Mouse (Mus musculus): Measurements from ENCODE around the gene Pgghg.

GRCm38 (mm10) chr7:140944236-140944635 is 3.0 kb downstream of the Pgghg start:
- no peak for TF ChIP-seq POLR2A (IDR thresholded peaks at IDR 0.05; ENCODE audit: low read depth, low read length)
- TF ChIP-seq TBP (conservative IDR thresholded peaks at IDR 0.05; ENCODE audit: low read depth, low read length) = no peak
- TF ChIP-seq RAD21 (IDR thresholded peaks at IDR 0.05; ENCODE audit: low read depth, low read length) = no peak
- no peak for TF ChIP-seq USF1 (IDR thresholded peaks at IDR 0.05; ENCODE audit: low read depth, low read length)
- no peak for TF ChIP-seq CTCF (conservative IDR thresholded peaks at IDR 0.05 in 1 of 2, IDR thresholded peaks at IDR 0.05 in 1 of 2; ENCODE audit: low read depth in 2 of 2, low read length in 2 of 2)
- no peak for TF ChIP-seq CHD1 (IDR thresholded peaks at IDR 0.05; ENCODE audit: low read depth, low read length)
- no peak for TF ChIP-seq USF2 (conservative IDR thresholded peaks at IDR 0.05; ENCODE audit: low read depth, low read length)
- TF ChIP-seq JUN (IDR thresholded peaks at IDR 0.05; ENCODE audit: insufficient read depth, low read depth, low read length) = no peak
- TF ChIP-seq E2F4 (IDR thresholded peaks at IDR 0.05; ENCODE audit: insufficient replicate concordance, low read depth, low read length) = no peak
- TF ChIP-seq NRF1 (IDR thresholded peaks at IDR 0.05; ENCODE audit: low read depth, low read length) = no peak
- TF ChIP-seq ZC3H11A (IDR thresholded peaks at IDR 0.05; ENCODE audit: low read depth, low read length) = no peak
- TF ChIP-seq EP300 (IDR thresholded peaks at IDR 0.05; ENCODE audit: low read length) = no peak
- no peak for TF ChIP-seq TCF12 (IDR thresholded peaks at IDR 0.05; ENCODE audit: low read depth, low read length)
